Mouse (Mus musculus) small intestine, adult 2 months (tissue): ENCODE data around the gene Bnipl.

Experiments
- CTCF ChIP-seq: fragments of 200-500 bp; IDR thresholded peaks from 2 replicates; pipeline ENCODE4 v1.5.1; 2012; ENCODE audit warnings: low read depth, mild to moderate bottlenecking, control low read depth, inconsistent platforms, low read length, moderate library complexity, mixed read lengths; ENCODE audit not compliant: insufficient replicate concordance, insufficient read length; ENCODE audit errors: extremely low read depth
- POLR2A ChIP-seq: fragments of 200-500 bp; IDR thresholded peaks from 2 replicates; pipeline ENCODE4 v1.6.1; 2012; ENCODE audit warnings: low read depth, mild to moderate bottlenecking, control low read depth, inconsistent platforms, low read length, moderate library complexity

- no peak for TF ChIP-seq POLR2A
- no peak for TF ChIP-seq CTCF
Measured at GRCm38 (mm10) chr3:95291041-95291440, 40.0 kb upstream of the Bnipl start.
